Mouse (Mus musculus) liver, adult 2 months (tissue): ENCODE data around the gene Slc38a5. TPM values are rescaled to one million over a fixed set of nuclear protein-coding genes. Genes with fewer than 3 reads are reported as not detected.

Experiments used
- DNase-seq: peaks from one replicate; pipeline ENCODE4 v3.0.0-alpha.2; 2011; ENCODE audit warnings: low read depth, low spot score; ENCODE audit errors: extremely low read depth
- H3K27ac ChIP-seq: fragments of 200-500 bp; replicated peaks from 2 replicates; pipeline ENCODE4 v1.5.1; 2012; ENCODE audit warnings: low read depth, mild to moderate bottlenecking, control low read depth, inconsistent platforms, low read length; ENCODE audit not compliant: insufficient read depth
- H3K27me3 ChIP-seq: fragments of 200-500 bp; 2 replicates; pipeline ENCODE4 v1.6.1; 2012; ENCODE audit warnings: mild to moderate bottlenecking, moderate library complexity, low read length, inconsistent platforms; ENCODE audit not compliant: control insufficient read depth, insufficient read depth
- H3K36me3 ChIP-seq: fragments of 200-500 bp; 2 replicates; pipeline ENCODE4 v1.6.1; 2012; ENCODE audit warnings: low read length, inconsistent platforms; ENCODE audit not compliant: control insufficient read depth, insufficient read depth
- H3K4me1 ChIP-seq: fragments of 200-500 bp; 2 replicates; pipeline ENCODE4 v1.6.1; 2011; ENCODE audit warnings: low read length; ENCODE audit not compliant: control insufficient read depth, insufficient read depth
- H3K4me3 ChIP-seq: fragments of 200-500 bp; 2 replicates; pipeline ENCODE4 v1.5.1; 2011; ENCODE audit warnings: low read depth, mild to moderate bottlenecking, control low read depth, low read length, moderate library complexity; ENCODE audit not compliant: insufficient read depth
- H3K79me2 ChIP-seq: fragments of 200-500 bp; 2 replicates; pipeline ENCODE4 v1.6.1; 2012; ENCODE audit warnings: inconsistent platforms, mild to moderate bottlenecking, low read length, moderate library complexity; ENCODE audit not compliant: control insufficient read depth, insufficient read depth
- H3K9ac ChIP-seq: fragments of 200-500 bp; 2 replicates; pipeline ENCODE4 v1.6.1; 2012; ENCODE audit warnings: low read depth, mild to moderate bottlenecking, control low read depth, inconsistent platforms, low read length
- CTCF ChIP-seq: fragments of 200-500 bp; IDR thresholded peaks from 2 replicates; pipeline ENCODE4 v1.5.1; 2011; ENCODE audit warnings: low read depth, low read length, control low read depth
- POLR2A ChIP-seq: fragments of 200-500 bp; IDR thresholded peaks from 2 replicates; pipeline ENCODE4 v1.6.1; 2011; ENCODE audit warnings: low read length, control low read depth; ENCODE audit not compliant: insufficient read depth; ENCODE audit errors: extremely low read depth
- WGBS: fragments of 180-500 bp; shearing (Covaris S2); methylation state at CpG from one replicate; pipeline ENCODE4 v1.1.7; 2018; 5-methylcytosine and 5-hydroxymethylcytosine counted together
- polyA plus RNA-seq: library from polyadenylated mRNA; depleted of rRNA; stranded (reverse); fragments of >200 nt; gene quantifications from 2 replicates; pipeline ENCODE4 v1.2.3, GENCODE M21; 2012; rRNA removed
- total RNA-seq: library from RNA; depleted of rRNA; stranded (reverse); fragments of >200 nt; gene quantifications from 2 replicates; pipeline ENCODE4 v1.2.3, GENCODE M21; 2014; rRNA removed

The Slc38a5 gene
- total and polyA plus RNA-seq, 2 experiments: 0.18 to 0.22 TPM

- Histone ChIP-seq H3K4me3 (no peak within 1 kb of the TSS), H3K9ac (no peak within 1 kb of the TSS), H3K36me3 (no peaks in the 10 kb centered on the region), H3K79me2 (no peaks in the 10 kb centered on the region), H3K27me3 (no peaks in the 10 kb centered on the region), H3K27ac (no peak within 1 kb of the TSS), H3K4me1 (no peaks in the 10 kb centered on the region)
- DNase-seq: no peak
- TF ChIP-seq CTCF (no peak), POLR2A (no peak)
- WGBS: 61% methylated on average over 2 of the region's 2 CpGs
These were observed 56.2 kb downstream of the Slc38a5 start, which contains the start of gene Ssxb10 for GRCm38 (mm10) chrX:8327124-8327523. TSS of gene Ssxb10 (plus strand) at chrX:8327424.

Other genes with a start within 250 kb of the Slc38a5 start
- gene Suv39h1, start 196.4 kb upstream of the Slc38a5 start, total RNA-seq: 3.5 and 4.6 TPM in 2 replicates
- 4.3 and 4.4 TPM in 2 replicates for gene Suv39h1, start 196.4 kb upstream of the Slc38a5 start, polyA plus RNA-seq
- gene Was, start 180.6 kb upstream of the Slc38a5 start, total RNA-seq: 1.6 and 2.2 TPM in 2 replicates
- gene Was, start 180.6 kb upstream of the Slc38a5 start, polyA plus RNA-seq: 0.83 and 1.7 TPM in 2 replicates
- 16.7 and 18.5 TPM in 2 replicates for gene Wdr13, start 138.2 kb upstream of the Slc38a5 start, total RNA-seq
- gene Wdr13, start 138.2 kb upstream of the Slc38a5 start, polyA plus RNA-seq: 44.1 and 49.8 TPM in 2 replicates
- gene Rbm3, start 125.3 kb upstream of the Slc38a5 start, total RNA-seq: 61.7 and 67.0 TPM in 2 replicates
- 13.2 and 24.3 TPM in 2 replicates for gene Rbm3, start 125.3 kb upstream of the Slc38a5 start, polyA plus RNA-seq
- 0.92 and 1.9 TPM in 2 replicates for gene Tbc1d25, start 95.0 kb upstream of the Slc38a5 start, total RNA-seq
- gene Tbc1d25, start 95.0 kb upstream of the Slc38a5 start, polyA plus RNA-seq: 6.3 and 8.9 TPM in 2 replicates
- gene Ebp, start 77.6 kb upstream of the Slc38a5 start, total RNA-seq: 243 and 273 TPM in 2 replicates
- gene Ebp, start 77.6 kb upstream of the Slc38a5 start, polyA plus RNA-seq: 605 and 631 TPM in 2 replicates
- gene Porcn, start 64.6 kb upstream of the Slc38a5 start, total RNA-seq: 1.9 and 2.7 TPM in 2 replicates
- gene Porcn, start 64.6 kb upstream of the Slc38a5 start, polyA plus RNA-seq: 8.8 and 12.6 TPM in 2 replicates
- 11.0 and 16.8 TPM in 2 replicates for gene Ftsj1, start 18.7 kb upstream of the Slc38a5 start, total RNA-seq
- 29.9 and 31.1 TPM in 2 replicates for gene Ftsj1, start 18.7 kb upstream of the Slc38a5 start, polyA plus RNA-seq
- not detected in 2 replicates for gene Ssxb10, start 56.3 kb downstream of the Slc38a5 start, total RNA-seq
- gene Ssxb10, start 56.3 kb downstream of the Slc38a5 start, polyA plus RNA-seq: not detected in 2 replicates
- not detected in 2 replicates for gene Ssxb9, start 95.8 kb downstream of the Slc38a5 start, total RNA-seq
- not detected in 2 replicates for gene Ssxb9, start 95.8 kb downstream of the Slc38a5 start, polyA plus RNA-seq
- gene Ssxb1, start 142.2 kb downstream of the Slc38a5 start, total RNA-seq: not detected in 2 replicates
- gene Ssxb1, start 142.2 kb downstream of the Slc38a5 start, polyA plus RNA-seq: not detected in 2 replicates
- not detected in 2 replicates for gene Ssxb2, start 190.6 kb downstream of the Slc38a5 start, total RNA-seq
- not detected in 2 replicates for gene Ssxb2, start 190.6 kb downstream of the Slc38a5 start, polyA plus RNA-seq